Mouse (Mus musculus): Measurements from ENCODE around the gene Rps6kl1. TPM values are rescaled to one million over a fixed set of nuclear protein-coding genes. Genes with fewer than 3 reads are reported as not detected.

The Rps6kl1 gene
- total and polyA plus RNA-seq, 3 experiments = 0.21 to 0.86 (median 0.36) TPM

DNA sequence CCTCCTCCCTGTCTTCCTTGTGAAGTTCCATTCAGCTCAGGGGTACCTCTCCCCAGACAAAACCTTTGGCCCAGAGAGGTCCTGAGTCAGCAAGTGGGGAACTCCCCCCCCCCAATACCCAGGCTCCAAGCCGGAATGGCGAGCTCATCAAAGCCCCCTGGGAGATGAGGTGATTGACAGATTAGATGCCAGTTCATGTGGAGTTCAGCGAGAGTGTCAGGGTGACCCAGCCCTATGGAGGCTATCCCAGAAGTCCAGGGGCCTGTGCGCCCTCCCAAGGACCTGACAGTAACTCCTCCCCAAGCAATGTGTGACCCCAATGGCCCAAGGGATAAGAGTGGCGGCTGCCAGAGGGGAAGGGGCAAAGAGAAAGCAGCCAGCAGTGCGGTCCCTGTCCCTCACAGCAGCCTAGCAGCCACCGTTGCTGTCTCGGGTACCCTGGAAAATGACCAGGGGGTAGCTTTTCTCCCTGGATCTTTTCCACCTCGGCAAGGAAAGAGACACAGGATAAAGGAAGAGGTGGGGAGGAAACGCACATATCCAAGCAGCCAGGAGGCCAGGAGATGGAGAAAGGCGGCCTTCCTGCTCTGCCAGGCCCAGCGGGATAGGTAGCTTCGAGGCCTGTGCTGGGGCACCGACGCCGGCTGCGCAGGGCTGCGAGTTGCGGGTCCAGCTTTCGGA, 603 bp downstream of the Rps6kl1 start:
- Histone ChIP-seq H3K4me3 (replicated peaks in 1 of 3; ENCODE audit: low read depth in 2 of 3, low read length in 2 of 3, poor library complexity in 1 of 3) (no peak overlapping the region), H3K4me2 (ENCODE audit: insufficient read depth, low read depth, poor library complexity, severe bottlenecking) (no peak overlapping the region), H3K4me1 (ENCODE audit: control insufficient read depth in 1 of 2, insufficient read depth in 2 of 2) (peaks cover 6 to 24% of the 10 kb centered on the region in 2 experiments), H3K27me3 (replicated peaks) (peaks cover 4% of the 10 kb centered on the region), H3K36me3 (replicated peaks in 1 of 2; ENCODE audit: control insufficient read depth in 1 of 2, insufficient read depth in 1 of 2, low read length in 1 of 2) (no peaks in the 10 kb centered on the region), H3K9me3 (replicated peaks; ENCODE audit: low read length) (no peaks in the 10 kb centered on the region), H3K79me2 (replicated peaks; ENCODE audit: control insufficient read depth, extremely low read depth, insufficient read depth, poor library complexity, severe bottlenecking) (no peaks in the 10 kb centered on the region), H3K9ac (ENCODE audit: insufficient read depth, low read depth) (no peak overlapping the region), H3K27ac (ENCODE audit: insufficient read depth, low read depth) (no peak overlapping the region)
- in situ Hi-C loops (cut with MboI; ENCODE audit: low pct_ligation_motif_present, low pct_unique_long_range_greater_than_20kb, low sequenced_read_pairs) = loop anchor here (10.0 to 25.0 kb wide), 3 partner anchors 164 to 512 kb away; no protein-coding TSS in a partner anchor
- TF ChIP-seq E2F4 (IDR thresholded peaks at IDR 0.05; ENCODE audit: insufficient replicate concordance, low read depth, low read length) (no peak), MEF2A (IDR thresholded peaks at IDR 0.05; ENCODE audit: borderline replicate concordance, low read depth, low read length) (no peak), ELF1 (IDR thresholded peaks at IDR 0.05; ENCODE audit: low read depth, low read length) (no peak), IRF4 (IDR thresholded peaks at IDR 0.05; ENCODE audit: low read depth, low read length) (no peak), PAX5 (IDR thresholded peaks at IDR 0.05; ENCODE audit: low read length) (no peak), GABPA (IDR thresholded peaks at IDR 0.05; ENCODE audit: insufficient replicate concordance, low read depth, low read length) (no peak), KAT2A (IDR thresholded peaks at IDR 0.05; ENCODE audit: insufficient replicate concordance, low read length) (no peak)
- no peak for DNase-seq (ENCODE audit: extremely low read depth)
- dilution Hi-C loops (cut with MboI; ENCODE audit: extremely low pct_ligation_motif_present, extremely low pct_unique_long_range_greater_than_20kb, low sequenced_read_pairs) = no loop called here

DNA sequence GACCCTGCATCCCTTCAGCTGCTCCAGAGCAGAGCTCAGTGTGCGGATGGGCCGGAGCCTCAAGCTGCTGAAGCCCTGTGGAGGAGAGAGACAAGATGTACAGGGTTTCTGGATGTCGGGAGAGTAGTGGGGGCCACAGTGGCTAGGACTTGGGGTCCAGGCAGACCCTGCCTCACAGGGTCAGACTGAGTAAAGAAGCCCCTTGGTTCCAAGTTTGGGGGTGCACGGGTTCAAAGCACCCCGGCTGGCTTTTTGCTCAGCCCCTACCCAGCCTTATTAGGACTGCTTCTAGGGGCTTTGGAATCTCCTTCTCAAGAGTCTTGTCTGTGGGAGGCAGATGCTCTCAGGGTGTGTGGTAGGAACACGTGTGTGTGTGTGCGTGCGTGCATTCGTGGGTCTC, 4.2 kb downstream of the Rps6kl1 start:
- H3K4me1 ChIP-seq (ENCODE audit: control insufficient read depth in 1 of 2, insufficient read depth in 2 of 2) = peaks cover 5 to 33% of the 10 kb centered on the region in 2 experiments
- no peak for DNase-seq (ENCODE audit: extremely low read depth)
- no peaks in the 10 kb centered on the region for H3K36me3 ChIP-seq (replicated peaks in 1 of 2; ENCODE audit: control insufficient read depth in 1 of 2, insufficient read depth in 1 of 2, low read length in 1 of 2)
- no peaks in the 10 kb centered on the region for H3K9me3 ChIP-seq (replicated peaks; ENCODE audit: low read length)
- H3K4me2 ChIP-seq (ENCODE audit: insufficient read depth, low read depth, poor library complexity, severe bottlenecking) = no peak overlapping the region
- no peak overlapping the region for H3K4me3 ChIP-seq (replicated peaks in 1 of 3; ENCODE audit: low read depth in 2 of 3, low read length in 2 of 3, poor library complexity in 1 of 3)
- no peak overlapping the region for H3K9ac ChIP-seq (ENCODE audit: insufficient read depth, low read depth)
- no peaks in the 10 kb centered on the region for H3K79me2 ChIP-seq (replicated peaks; ENCODE audit: control insufficient read depth, extremely low read depth, insufficient read depth, poor library complexity, severe bottlenecking)
- H3K27me3 ChIP-seq (replicated peaks) = peaks cover 4% of the 10 kb centered on the region
- H3K27ac ChIP-seq (ENCODE audit: insufficient read depth, low read depth) = no peak overlapping the region
- in situ Hi-C loops (cut with MboI; ENCODE audit: low pct_ligation_motif_present, low pct_unique_long_range_greater_than_20kb, low sequenced_read_pairs) (no loop called here), dilution Hi-C loops (cut with MboI; ENCODE audit: extremely low pct_ligation_motif_present, extremely low pct_unique_long_range_greater_than_20kb, low sequenced_read_pairs) (no loop called here)
- TF ChIP-seq IRF4 (IDR thresholded peaks at IDR 0.05; ENCODE audit: low read depth, low read length) (no peak), CTCF (conservative IDR thresholded peaks at IDR 0.05 in 1 of 2, IDR thresholded peaks at IDR 0.05 in 1 of 2; ENCODE audit: low read depth in 2 of 2, low read length in 2 of 2) (no peak), ETS1 (conservative IDR thresholded peaks at IDR 0.05; ENCODE audit: low read depth, low read length) (no peak), SIN3A (IDR thresholded peaks at IDR 0.05; ENCODE audit: low read length) (no peak), POLR2A (IDR thresholded peaks at IDR 0.05; ENCODE audit: low read depth, low read length) (no peak), CHD2 (IDR thresholded peaks at IDR 0.05; ENCODE audit: low read length) (no peak), BHLHE40 (IDR thresholded peaks at IDR 0.05; ENCODE audit: low read depth, low read length) (no peak), PAX5 (IDR thresholded peaks at IDR 0.05; ENCODE audit: low read length) (no peak), SMC3 (IDR thresholded peaks at IDR 0.05; ENCODE audit: low read depth, low read length) (no peak)
